Mouse (Mus musculus): ENCODE results near the gene Ccdc71.

Gene Ccdc71

GRCm38 (mm10) chr9:108461181-108461631, 879 bp downstream of the Ccdc71 start, which contains the start of gene Klhdc8b:
Gene Klhdc8b, minus strand, starts transcription at chr9:108461581.
- DNase-seq: peak; percentile 30

DNA sequence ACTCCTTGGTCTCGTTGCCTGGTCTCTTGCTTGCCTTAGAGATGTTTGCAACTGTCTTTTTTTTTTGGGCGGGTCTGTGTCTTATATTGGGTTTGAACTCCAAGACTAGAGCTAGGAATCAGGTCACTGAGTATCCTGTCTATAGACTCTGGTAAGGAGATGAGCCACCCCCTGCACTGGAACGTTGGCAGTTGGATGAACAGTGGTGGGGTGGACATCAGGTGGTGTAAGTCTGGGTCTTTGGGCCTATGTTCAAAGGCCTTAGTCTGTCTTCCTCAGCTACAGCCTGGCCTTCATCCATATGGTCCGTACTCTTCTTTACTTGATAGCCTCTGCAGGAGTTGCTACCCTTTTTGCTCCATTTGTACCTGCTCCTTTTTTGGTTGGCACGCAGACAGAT, 1.3 kb downstream of the Ccdc71 start:
- no peak for DNase-seq

DNA sequence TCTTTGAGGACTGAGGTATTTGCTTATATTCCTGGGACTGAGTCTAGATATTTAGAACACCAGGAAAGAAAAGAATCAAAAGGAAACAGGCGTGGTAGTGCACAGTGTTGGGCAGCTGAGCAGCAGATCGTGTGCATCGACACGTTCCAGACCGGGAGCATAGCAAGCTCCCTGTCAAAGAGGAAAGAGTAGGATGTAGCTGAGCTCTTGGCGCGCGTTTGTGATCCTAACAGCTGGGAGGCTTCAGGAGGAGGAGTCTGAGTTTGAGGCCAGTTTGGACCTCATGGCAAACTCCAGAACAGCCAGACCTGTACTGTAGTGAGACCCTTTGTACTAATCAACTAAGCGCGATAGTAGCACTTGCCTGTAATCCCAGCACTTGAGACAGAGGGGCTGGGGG, 1.9 kb downstream of the Ccdc71 start:
- no peak for DNase-seq

DNA sequence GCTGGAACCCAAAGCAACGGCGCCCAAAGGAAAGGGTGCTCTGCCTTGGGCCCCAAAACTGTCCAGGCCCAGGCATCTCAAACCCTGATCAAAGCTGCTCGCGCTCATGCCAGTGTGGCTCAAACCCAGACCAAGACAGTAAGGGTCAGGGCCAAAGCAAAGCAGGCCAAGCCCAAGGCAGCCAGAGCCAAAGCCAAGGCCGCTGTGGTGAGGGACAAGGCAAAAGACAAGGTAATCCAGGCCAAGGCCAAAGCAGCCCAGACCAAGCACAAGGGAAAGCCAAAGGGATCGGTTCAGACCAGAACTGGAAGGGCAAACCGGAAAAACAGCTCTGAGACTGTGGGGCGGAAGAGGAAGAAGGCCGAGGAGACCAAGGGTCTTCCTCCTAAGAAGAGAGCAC, 3.4 kb downstream of the Ccdc71 start:
- no peak for DNase-seq

GRCm38 (mm10) chr9:108466219-108466618, 5.9 kb downstream of the Ccdc71 start:
- DNase-seq: no peak

- DNase-seq: no peak
These were observed 9.1 kb downstream of the Ccdc71 start for GRCm38 (mm10) chr9:108469430-108469829.

DNA sequence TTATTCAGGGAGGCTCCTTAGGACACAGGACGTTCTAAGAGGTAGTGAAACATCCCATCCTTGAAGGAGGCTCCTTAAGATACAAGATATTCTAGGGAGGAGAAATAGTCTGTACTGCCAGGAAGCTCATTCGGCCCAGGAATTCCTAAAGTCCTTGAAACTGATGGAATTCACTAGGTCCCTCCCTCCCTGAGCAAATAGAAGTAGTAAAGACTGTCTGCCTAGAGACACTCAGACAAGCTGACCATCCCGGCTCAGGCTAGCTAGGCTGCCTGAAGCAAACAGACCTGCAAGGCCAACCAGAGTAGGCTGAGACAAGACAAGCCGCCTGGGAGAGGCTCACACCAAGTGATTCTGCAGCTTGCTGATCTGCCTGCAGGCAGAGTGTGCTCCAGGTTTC, 9.5 kb downstream of the Ccdc71 start:
- no peak for DNase-seq

DNA sequence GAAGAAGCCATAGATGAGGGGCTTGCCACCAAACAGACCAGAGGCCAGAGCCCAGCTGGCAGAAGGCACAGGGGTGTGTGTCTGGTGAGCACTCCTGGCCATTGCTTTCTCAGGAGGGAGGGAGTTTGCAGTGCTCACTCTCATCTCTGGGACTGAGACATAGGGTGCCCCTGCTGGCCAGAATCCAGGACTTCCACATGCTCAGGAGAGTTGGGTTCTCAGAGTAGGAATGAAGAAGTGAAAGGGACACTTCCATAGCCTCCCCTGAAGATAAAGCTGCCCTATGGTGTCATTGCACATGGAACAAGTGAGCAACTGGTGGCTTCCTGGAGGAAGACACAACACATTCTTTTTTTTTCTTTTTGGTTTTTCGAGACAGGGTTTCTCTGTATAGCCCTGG, 14.2 kb downstream of the Ccdc71 start:
- DNase-seq: no peak

DNA sequence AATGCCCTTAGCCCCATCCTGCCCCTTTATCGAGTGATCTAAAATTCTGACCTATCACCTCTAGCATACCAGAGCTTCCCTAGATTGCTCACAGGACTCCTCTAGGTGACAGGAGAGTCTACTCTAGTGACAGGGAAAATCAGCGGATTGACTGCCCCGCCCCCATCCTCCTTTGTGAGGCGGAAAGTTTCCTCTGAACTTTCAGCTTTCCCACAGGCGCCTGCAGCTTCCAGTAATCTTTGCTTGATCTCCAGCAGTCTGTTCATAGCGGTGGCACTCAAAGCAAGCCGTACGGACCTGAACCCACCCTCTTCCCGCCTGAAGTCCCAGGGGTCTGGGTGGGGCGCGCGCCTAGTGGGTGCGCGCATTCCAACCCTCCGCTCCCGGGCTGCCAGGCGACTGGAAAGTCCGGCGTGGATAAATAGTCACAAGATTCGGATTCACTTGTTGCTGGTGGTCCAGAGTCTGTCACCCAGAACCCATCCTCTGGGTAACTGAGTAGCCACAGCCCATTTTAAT, 18.4 kb downstream of the Ccdc71 start:
- peak; percentile 83 for DNase-seq

- peak; percentile 3 for DNase-seq
These were observed 18.9 kb downstream of the Ccdc71 start for GRCm38 (mm10) chr9:108479241-108479640.

DNA sequence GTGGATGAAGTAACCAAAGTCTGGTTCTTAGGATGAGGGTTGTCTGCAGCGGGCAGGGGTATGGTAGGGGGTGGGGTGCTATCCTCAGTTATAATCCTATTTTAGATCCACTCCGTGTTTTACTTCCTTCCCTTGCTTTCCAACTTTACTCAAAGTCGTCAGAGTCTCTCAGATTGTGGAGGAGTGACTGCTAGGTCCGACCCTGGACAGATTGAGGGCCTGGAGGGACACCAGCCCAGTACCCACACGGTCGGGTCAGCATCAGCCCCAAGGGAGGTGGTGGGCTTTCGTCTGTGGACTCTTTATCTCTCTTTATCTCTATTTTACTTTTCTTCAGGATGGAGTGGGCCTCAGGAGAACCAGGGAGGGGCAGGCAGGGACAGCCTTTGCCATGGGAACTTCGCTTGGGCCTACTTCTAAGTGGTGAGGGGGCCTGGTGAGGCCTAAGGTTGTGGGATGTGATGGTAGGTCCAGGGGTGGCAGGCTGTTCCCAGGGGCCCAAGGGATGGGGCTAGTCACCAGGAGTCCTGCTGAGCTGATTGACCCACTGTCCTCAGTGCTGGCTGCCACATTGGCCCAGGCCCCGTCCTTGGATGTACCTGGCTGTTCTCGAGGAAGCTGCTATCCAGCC, 19.5 kb downstream of the Ccdc71 start, which contains the start of gene Lamb2:
Gene Lamb2, plus strand, starts transcription at position 16 of the 631 bp plus-strand sequence.
- no peak for DNase-seq

- DNase-seq: no peak
These were observed 20.6 kb downstream of the Ccdc71 start for GRCm38 (mm10) chr9:108480813-108481519.

GRCm38 (mm10) chr9:108481520-108482210, 21.3 kb downstream of the Ccdc71 start:
- DNase-seq: no peak

GRCm38 (mm10) chr9:108483051-108483790, 22.9 kb downstream of the Ccdc71 start:
- DNase-seq: no peak

DNA sequence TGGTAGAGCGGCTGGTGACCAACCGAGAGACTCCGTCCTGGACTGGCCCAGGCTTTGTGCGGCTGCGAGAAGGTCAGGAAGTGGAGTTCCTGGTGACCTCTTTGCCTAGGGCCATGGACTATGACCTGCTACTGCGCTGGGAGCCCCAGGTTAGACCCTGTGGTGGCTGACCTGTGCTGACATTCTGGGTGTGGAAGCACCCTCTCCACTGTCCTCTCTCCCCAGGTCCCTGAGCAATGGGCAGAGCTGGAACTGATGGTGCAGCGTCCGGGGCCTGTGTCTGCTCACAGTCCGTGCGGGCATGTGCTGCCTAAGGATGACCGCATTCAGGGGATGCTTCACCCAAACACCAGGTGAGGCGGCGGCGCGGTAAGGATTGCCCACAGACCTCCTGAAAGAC, 23.7 kb downstream of the Ccdc71 start:
- DNase-seq: no peak

- no peak for DNase-seq
These were observed 25.1 kb downstream of the Ccdc71 start for GRCm38 (mm10) chr9:108485301-108485875.

GRCm38 (mm10) chr9:108486973-108487530, 26.7 kb downstream of the Ccdc71 start:
- DNase-seq: no peak

DNA sequence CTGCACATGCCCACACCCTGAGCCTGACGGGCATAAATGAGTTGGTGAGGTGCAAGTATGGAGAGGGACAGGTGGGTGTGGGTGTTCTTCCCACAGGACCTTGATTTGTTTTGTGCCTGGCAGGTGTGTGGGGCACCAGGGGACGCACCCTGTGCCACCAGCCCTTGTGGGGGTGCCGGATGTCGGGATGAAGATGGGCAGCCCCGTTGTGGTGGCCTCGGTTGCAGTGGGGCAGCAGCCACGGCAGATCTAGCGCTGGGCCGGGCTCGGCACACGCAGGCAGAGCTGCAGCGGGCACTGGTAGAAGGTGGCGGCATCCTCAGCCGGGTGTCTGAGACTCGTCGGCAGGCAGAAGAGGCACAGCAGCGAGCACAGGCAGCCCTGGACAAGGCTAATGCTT, 28.1 kb downstream of the Ccdc71 start:
- no peak for DNase-seq

GRCm38 (mm10) chr9:108489215-108489614, 28.9 kb downstream of the Ccdc71 start:
- peak; percentile 5 for DNase-seq

DNA sequence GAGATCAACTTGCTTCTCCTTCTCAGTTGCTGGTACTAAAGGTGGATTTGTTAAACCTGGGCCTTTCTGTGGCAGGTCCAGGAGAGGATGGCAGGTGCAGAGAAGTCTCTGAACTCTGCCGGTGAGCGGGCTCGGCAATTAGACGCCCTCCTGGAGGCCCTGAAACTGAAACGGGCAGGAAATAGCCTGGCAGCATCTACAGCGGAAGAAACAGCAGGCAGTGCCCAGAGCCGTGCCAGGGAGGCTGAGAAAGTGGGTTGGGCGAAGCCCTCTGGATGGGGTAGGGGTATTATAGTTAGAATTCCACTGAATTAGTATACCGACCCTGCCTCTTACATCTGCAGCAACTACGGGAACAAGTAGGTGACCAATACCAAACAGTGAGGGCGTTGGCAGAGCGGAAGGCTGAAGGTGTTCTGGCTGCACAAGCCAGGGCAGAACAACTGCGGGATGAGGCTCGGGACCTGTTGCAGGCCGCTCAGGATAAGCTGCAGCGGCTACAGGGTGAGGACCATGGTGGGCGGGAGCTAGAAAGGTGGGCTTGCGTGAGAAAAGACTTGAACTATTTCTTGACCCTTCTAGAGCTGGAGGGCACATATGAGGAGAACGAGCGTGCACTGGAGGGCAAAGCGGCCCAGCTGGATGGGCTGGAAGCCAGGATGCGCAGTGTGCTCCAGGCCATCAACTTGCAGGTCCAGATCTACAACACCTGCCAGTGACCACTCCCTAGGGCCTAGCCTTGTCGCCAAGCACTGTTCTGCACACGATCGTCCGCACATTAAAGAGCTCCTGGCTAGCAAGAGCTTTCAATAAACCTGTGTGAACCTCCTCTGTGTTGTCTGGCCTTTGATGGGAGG, 29.6 kb downstream of the Ccdc71 start:
- no peak for DNase-seq
